Mouse (Mus musculus) lung, postnatal 0 days (tissue): ENCODE results near the gene Fam161a. TPM values are rescaled to one million over a fixed set of nuclear protein-coding genes. Genes with fewer than 3 reads are reported as not detected.

Experiments
- ATAC-seq: fragments of 200-750 bp; cut with Nextera tagmentation; 2 replicates; pipeline ENCODE4 v1.8.0; 2017; ENCODE audit warnings: moderate library complexity
- DNase-seq: peaks from one replicate; pipeline ENCODE4 v3.0.0-alpha.2; 2016; ENCODE audit warnings: low spot score
- H3K27ac ChIP-seq: fragments of 300-500 bp; sonication (generic); 2 replicates; pipeline ENCODE4 v1.5.1; 2014; ENCODE audit warnings: antibody characterized with exemption, mild to moderate bottlenecking, low read length, mixed read lengths
- H3K27me3 ChIP-seq: fragments of 300-500 bp; sonication (generic); replicated peaks from 2 replicates; pipeline ENCODE4 v1.6.1; 2014; ENCODE audit warnings: low read length, mixed read lengths; ENCODE audit not compliant: insufficient read depth
- H3K36me3 ChIP-seq: fragments of 300-500 bp; sonication (generic); 2 replicates; pipeline ENCODE4 v1.6.1; 2014; ENCODE audit warnings: low read length, mixed read lengths; ENCODE audit not compliant: insufficient read depth
- H3K4me1 ChIP-seq: fragments of 300-500 bp; sonication (generic); 2 replicates; pipeline ENCODE4 v1.6.1; 2014; ENCODE audit warnings: antibody characterized with exemption, low read depth, low read length, mixed read lengths; ENCODE audit not compliant: insufficient read depth
- H3K4me2 ChIP-seq: fragments of 300-500 bp; sonication (generic); replicated peaks from 2 replicates; pipeline ENCODE4 v1.6.1; 2014; ENCODE audit warnings: low read depth, mild to moderate bottlenecking, low read length, moderate library complexity, mixed read lengths
- H3K4me3 ChIP-seq: fragments of 300-500 bp; sonication (generic); 2 replicates; pipeline ENCODE4 v1.5.1; 2014; ENCODE audit warnings: low read depth, low read length
- H3K9ac ChIP-seq: fragments of 300-500 bp; sonication (generic); replicated peaks from 2 replicates; pipeline ENCODE4 v1.6.1; 2014; ENCODE audit warnings: low read depth, mild to moderate bottlenecking
- H3K9me3 ChIP-seq: fragments of 300-500 bp; sonication (generic); 2 replicates; pipeline ENCODE4 v1.6.1; 2016; ENCODE audit warnings: low read length, mixed read lengths
- CTCF ChIP-seq: IDR thresholded peaks from 2 replicates; pipeline ENCODE4 v1.5.1; 2016; ENCODE audit warnings: antibody characterized with exemption, mild to moderate bottlenecking
- EP300 ChIP-seq: IDR thresholded peaks from 2 replicates; pipeline ENCODE4 v1.6.1; 2016; ENCODE audit warnings: antibody characterized with exemption, mild to moderate bottlenecking, control low read depth
- WGBS: fragments of 180-500 bp; shearing (Covaris S2); extraction: QIAGEN DNeasy Blood & Tissue Kit; methylation state at CpG from one replicate; pipeline ENCODE4 v1.1.7; 2014; 5-methylcytosine and 5-hydroxymethylcytosine counted together
- polyA plus RNA-seq: library from polyadenylated mRNA; unstranded; fragments of >200 nt; fragmentation: Nextera tagmentation; extraction: Ambion mirVana; gene quantifications from 2 replicates; pipeline ENCODE4 v1.2.1, GENCODE M21; 2015

Fam161a gene
- polyA plus RNA-seq, 1 experiment from 2014 or later: 21.2 TPM

- no peaks in the 10 kb centered on the region for H3K27me3 ChIP-seq
- H3K4me3 ChIP-seq: no peak overlapping the region
- H3K9ac ChIP-seq: no peak overlapping the region
- no peak overlapping the region for H3K27ac ChIP-seq
- TF ChIP-seq CTCF (peak; percentile 60), EP300 (no peak)
- no peaks in the 10 kb centered on the region for H3K36me3 ChIP-seq
- H3K4me2 ChIP-seq: no peak overlapping the region
- WGBS: 86% methylated on average over 4 of the region's 4 CpGs
- DNase-seq (no peak), ATAC-seq (0 out of 2 replicates have a peak, but pooled peaks have one; percentile 5)
- H3K4me1 ChIP-seq: no peaks in the 10 kb centered on the region
- no peaks in the 10 kb centered on the region for H3K9me3 ChIP-seq
These were observed 6.4 kb downstream of the Fam161a start for GRCm38 (mm10) chr11:23013580-23014294.

GRCm38 (mm10) chr11:23014996-23015395, 7.7 kb downstream of the Fam161a start:
- ATAC-seq (no peak), DNase-seq (no peak)
- Histone ChIP-seq H3K4me1 (no peaks in the 10 kb centered on the region), H3K9ac (no peak overlapping the region), H3K4me2 (no peak overlapping the region), H3K9me3 (no peaks in the 10 kb centered on the region), H3K36me3 (no peaks in the 10 kb centered on the region), H3K27me3 (no peaks in the 10 kb centered on the region), H3K4me3 (no peak overlapping the region), H3K27ac (no peak overlapping the region)
- TF ChIP-seq CTCF (no peak), EP300 (no peak)
- 73% methylated on average over 6 of the region's 6 CpGs for WGBS

GRCm38 (mm10) chr11:23017943-23018342, 10.6 kb downstream of the Fam161a start:
- TF ChIP-seq EP300 (no peak), CTCF (no peak)
- WGBS: 83% methylated on average over 4 of the region's 4 CpGs
- no peaks in the 10 kb centered on the region for H3K27me3 ChIP-seq
- no peaks in the 10 kb centered on the region for H3K4me1 ChIP-seq
- no peak overlapping the region for H3K9ac ChIP-seq
- no peaks in the 10 kb centered on the region for H3K9me3 ChIP-seq
- no peak overlapping the region for H3K4me3 ChIP-seq
- no peak for ATAC-seq
- no peak for DNase-seq
- H3K4me2 ChIP-seq: no peak overlapping the region
- no peak overlapping the region for H3K27ac ChIP-seq
- no peaks in the 10 kb centered on the region for H3K36me3 ChIP-seq

- Histone ChIP-seq H3K4me3 (no peak overlapping the region), H3K4me2 (no peak overlapping the region), H3K9ac (no peak overlapping the region), H3K4me1 (no peaks in the 10 kb centered on the region), H3K27ac (no peak overlapping the region), H3K36me3 (no peaks in the 10 kb centered on the region), H3K27me3 (no peaks in the 10 kb centered on the region), H3K9me3 (no peaks in the 10 kb centered on the region)
- no peak for TF ChIP-seq EP300
- TF ChIP-seq CTCF: no peak
- whole genome bisulfite sequencing: 67% methylated on average over 24 of the region's 24 CpGs
- DNase-seq: no peak
- no peak for ATAC-seq
These were observed 12.9 kb downstream of the Fam161a start for GRCm38 (mm10) chr11:23020116-23020770.

- ATAC-seq (no peak), DNase-seq (no peak)
- 92% methylated on average over 14 of the region's 14 CpGs for WGBS
- Histone ChIP-seq H3K9ac (no peak overlapping the region), H3K4me1 (no peaks in the 10 kb centered on the region), H3K4me2 (no peak overlapping the region), H3K27ac (no peak overlapping the region), H3K36me3 (no peaks in the 10 kb centered on the region), H3K4me3 (no peak overlapping the region), H3K27me3 (no peaks in the 10 kb centered on the region), H3K9me3 (no peaks in the 10 kb centered on the region)
- no peak for TF ChIP-seq CTCF
- no peak for TF ChIP-seq EP300
These were observed 13.5 kb downstream of the Fam161a start for GRCm38 (mm10) chr11:23020841-23021240.

DNA sequence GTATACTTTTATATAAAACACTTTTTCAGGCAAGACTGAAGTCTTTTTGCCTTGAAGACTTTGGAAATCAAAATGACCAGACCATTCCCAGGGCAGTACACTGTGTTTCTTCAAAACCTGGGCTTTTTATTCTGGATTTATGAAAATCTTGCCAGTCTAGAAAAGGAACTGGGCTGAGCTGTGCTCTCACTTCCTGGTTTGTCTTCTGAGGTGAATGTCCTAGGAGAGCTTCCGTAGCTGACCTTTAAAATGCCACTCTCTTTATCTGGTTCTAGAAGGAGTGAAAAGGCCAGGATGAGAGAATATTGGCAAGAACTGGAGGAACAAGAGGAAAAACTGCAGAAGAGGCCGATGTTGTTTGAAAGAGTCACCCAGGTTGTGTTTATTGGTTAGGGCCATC, 15.8 kb downstream of the Fam161a start:
- WGBS: 94% methylated on average over 2 of the region's 2 CpGs
- H3K4me1 ChIP-seq: no peaks in the 10 kb centered on the region
- no peaks in the 10 kb centered on the region for H3K36me3 ChIP-seq
- H3K27me3 ChIP-seq: no peaks in the 10 kb centered on the region
- H3K27ac ChIP-seq: no peak overlapping the region
- TF ChIP-seq CTCF: no peak
- no peak for TF ChIP-seq EP300
- no peaks in the 10 kb centered on the region for H3K9me3 ChIP-seq
- H3K9ac ChIP-seq: no peak overlapping the region
- no peak for ATAC-seq
- no peak for DNase-seq
- H3K4me3 ChIP-seq: no peak overlapping the region
- H3K4me2 ChIP-seq: no peak overlapping the region
